Mouse (Mus musculus): ENCODE results near the gene Rnf222.
"Not testable (repeated sequence)": the region's sequence is repeated elsewhere in the genome, so short reads cannot be mapped to it uniquely, and the experiment has no call there.

Rnf222 gene

DNA sequence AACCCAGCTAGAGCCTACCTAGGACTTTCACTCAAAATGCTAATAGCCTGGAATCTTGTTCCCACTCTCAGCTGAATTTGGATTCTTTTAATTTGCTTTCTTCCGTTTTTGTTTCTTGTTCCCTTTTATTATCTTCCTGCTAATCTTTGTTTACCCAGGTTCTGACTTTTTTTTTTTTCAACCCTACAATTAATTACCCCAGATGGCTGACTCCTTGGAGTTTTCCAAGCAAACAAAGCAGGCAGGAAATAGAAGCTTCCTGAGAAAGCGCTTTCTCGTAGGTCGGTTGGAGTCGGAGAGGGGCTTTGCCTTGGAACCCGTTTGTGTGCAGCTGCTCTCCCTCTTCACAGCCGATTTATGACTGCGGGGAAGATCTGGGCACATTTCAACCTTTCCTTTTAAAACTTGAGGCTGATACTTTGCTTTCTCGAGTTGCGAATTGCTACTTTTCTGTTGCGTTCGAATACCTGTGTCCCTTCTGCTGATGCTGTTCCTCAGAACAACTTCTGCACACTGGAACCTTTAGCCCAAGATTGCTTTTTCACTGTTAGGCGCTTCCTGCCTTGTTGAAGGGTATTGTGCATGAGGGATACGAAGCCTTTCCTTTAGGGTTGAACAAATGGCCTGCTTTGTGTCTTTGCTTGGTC lies 23.3 kb downstream of the Rnf222 start:
- DNase-seq (ENCODE audit: low read depth, low spot score) = peak; percentile 46

DNA sequence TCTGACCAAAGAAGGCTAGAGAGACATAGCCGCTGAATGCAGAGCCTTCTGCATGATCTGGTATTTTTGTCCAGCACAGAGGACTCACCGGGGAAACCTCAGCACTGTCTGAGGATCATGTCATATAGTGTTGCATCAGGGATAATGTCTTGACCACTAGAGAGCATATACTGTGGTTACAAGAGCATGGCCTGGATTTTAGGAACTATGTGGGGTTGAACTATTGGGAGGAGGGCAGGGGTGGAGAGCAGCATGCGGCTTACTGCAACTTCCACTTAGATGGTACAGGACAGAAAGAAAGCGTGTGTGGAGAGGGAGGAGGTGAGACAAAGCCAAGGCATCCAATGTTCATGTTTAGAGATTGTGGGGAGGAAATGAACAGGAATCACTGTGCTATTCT lies 26.2 kb downstream of the Rnf222 start:
- DNase-seq (ENCODE audit: low read depth, low spot score) = no peak

DNA sequence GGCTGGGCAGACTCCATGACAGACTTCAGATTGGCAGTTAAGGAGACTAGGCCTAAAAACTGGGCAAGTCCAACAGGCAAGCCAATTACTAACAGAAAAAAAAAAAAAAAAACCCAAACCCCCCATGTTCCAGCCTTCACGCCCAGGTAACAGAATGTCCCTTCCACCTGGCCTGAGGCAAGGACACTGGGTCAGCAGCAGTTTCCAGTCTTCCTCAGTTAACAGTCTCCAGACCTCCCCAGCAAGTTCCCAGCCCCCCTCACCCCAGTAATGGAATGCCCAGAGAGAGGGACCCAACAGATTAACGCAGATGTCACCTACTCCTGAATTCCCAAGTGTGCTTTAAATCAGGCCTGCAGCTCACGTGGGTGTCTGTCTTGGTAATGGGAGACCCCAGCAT lies 34.8 kb downstream of the Rnf222 start:
- DNase-seq (ENCODE audit: low read depth, low spot score) = no peak

GRCm38 (mm10) chr11:68924749-68925148 lies 36.4 kb downstream of the Rnf222 start:
- no peak for DNase-seq (ENCODE audit: low read depth, low spot score)

- DNase-seq (ENCODE audit: low read depth, low spot score) = no peak
Measured at GRCm38 (mm10) chr11:68926981-68927380, 38.6 kb downstream of the Rnf222 start, which contains the start of gene Odf4. Odf4 (minus strand) TSS chr11:68927081.

- no peak for DNase-seq (ENCODE audit: low read depth, low spot score)
Measured at GRCm38 (mm10) chr11:68929947-68930346, 41.6 kb downstream of the Rnf222 start.

DNA sequence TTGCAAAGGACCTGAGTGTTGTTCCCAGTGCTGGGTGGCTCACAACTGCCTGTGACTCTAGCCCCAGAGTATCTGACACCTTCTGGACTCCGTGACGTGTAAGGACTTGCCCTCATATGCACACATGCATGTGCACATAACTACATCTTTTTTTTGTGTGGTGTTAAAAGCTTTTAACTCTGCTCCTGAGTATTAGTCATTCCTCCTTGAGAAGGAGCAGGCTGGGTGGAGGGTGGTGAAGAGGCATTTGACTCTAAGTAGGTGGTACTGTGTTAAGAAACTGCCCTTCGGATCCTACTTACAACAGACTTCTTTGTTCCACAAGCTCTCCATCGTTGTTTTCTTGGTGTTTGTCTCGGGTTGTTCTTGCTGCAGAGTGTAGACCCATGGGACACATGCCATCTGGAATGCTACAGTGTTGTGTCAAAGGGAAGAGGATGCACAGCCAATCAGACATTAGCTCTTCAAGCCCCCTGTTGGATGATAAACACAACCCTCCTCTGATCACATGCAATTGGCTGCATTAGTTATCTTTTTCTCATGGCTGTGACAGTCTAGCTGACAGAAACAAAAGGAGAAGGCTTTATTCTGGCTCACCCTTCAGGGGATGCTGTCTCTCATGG lies 45.6 kb downstream of the Rnf222 start:
- DNase-seq (ENCODE audit: low read depth, low spot score) = no peak

- not testable (repeated sequence) for DNase-seq (ENCODE audit: low read depth, low spot score)
Measured at GRCm38 (mm10) chr11:68936951-68937350, 48.6 kb downstream of the Rnf222 start.

GRCm38 (mm10) chr11:68939451-68940304 lies 51.3 kb downstream of the Rnf222 start:
- peak; percentile 87 for DNase-seq (ENCODE audit: low read depth, low spot score)

DNA sequence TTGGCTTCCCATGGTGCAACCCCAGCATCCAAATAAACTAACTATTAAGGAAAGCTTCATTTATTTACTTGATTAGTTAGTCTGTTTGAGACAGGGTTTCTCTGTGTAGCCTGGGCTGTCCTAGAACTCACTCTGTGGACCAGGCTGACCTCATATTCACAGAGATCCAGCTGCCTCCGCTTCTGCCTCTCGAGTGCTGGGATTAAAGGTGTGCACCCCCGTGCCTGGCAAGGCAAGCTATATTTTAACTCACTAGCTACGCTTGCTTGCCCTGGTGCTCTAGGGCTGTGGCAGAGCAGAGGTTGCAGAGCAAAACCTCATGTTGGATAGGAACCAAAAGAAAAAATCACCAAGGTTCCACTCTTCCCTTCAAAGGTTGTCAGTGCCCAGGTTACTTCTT lies 52.2 kb downstream of the Rnf222 start:
- no peak for DNase-seq (ENCODE audit: low read depth, low spot score)

- no peak for DNase-seq (ENCODE audit: low read depth, low spot score)
Measured at GRCm38 (mm10) chr11:68942731-68943130, 54.4 kb downstream of the Rnf222 start.

DNA sequence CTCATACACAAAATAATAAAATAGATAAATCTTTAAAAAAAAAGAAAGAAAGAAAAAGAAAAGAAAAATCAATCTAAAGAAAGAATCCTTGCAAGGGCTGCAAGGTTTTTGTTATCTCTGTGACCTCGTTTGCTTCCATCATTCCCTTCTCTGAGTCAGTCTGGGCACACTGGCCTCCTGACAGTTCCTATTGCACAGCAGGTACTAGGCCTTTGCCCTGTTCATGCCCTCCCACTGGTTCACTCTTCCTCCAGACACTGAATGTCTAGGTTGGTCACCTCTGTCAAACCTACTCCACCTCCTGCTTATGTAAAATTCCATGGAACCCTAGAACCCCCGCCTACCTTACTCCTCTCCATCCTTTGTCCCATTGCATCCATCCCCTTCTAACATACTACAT lies 56.9 kb downstream of the Rnf222 start:
- DNase-seq (ENCODE audit: low read depth, low spot score) = no peak

Measured in forelimb bud, embryonic 11.5 days (tissue).